Mouse (Mus musculus) C2C12 (cell line): ENCODE results near the gene Sox12. TPM values are rescaled to one million over a fixed set of nuclear protein-coding genes. Genes with fewer than 3 reads are reported as not detected.
A peak's percentile ranks its signal among the peaks of the same experiment; 100 is the strongest.
"Not testable (repeated sequence)": the region's sequence is repeated elsewhere in the genome, so short reads cannot be mapped to it uniquely, and the experiment has no call there.

ENCODE experiments used
- H3K27me3 ChIP-seq: one replicate; pipeline ENCODE4 v1.6.1; 2011; ENCODE audit not compliant: control insufficient read depth, insufficient read depth, insufficient read length
- H3K36me3 ChIP-seq: one replicate; pipeline ENCODE4 v1.6.1; 2011; ENCODE audit not compliant: control insufficient read depth, insufficient read depth
- H3K4me3 ChIP-seq: one replicate; pipeline ENCODE4 v1.5.1; 2011; ENCODE audit warnings: mild to moderate bottlenecking, control low read depth; ENCODE audit not compliant: poor library complexity, insufficient read depth, severe bottlenecking
- H3K79me2 ChIP-seq: one replicate; pipeline ENCODE4 v1.6.1; 2011; ENCODE audit not compliant: control insufficient read depth, insufficient read depth
- H3K79me3 ChIP-seq: one replicate; pipeline ENCODE4 v1.6.1; 2011; ENCODE audit warnings: low read depth, control low read depth
- H3ac ChIP-seq: one replicate; pipeline ENCODE3; 2011; ENCODE audit warnings: low read depth; ENCODE audit not compliant: control insufficient read depth, insufficient read length
- CEBPB ChIP-seq: IDR thresholded peaks from one replicate; pipeline ENCODE4 v1.6.1; 2011; ENCODE audit warnings: low read depth, mild to moderate bottlenecking, control low read depth, moderate library complexity
- CTCF ChIP-seq: IDR thresholded peaks from one replicate; pipeline ENCODE4 v1.5.1; 2011; ENCODE audit not compliant: control insufficient read depth, insufficient read depth, insufficient read length
- FOSL1 ChIP-seq: IDR thresholded peaks from one replicate; pipeline ENCODE4 v1.8.0; 2011; ENCODE audit warnings: mild to moderate bottlenecking, low read length; ENCODE audit not compliant: poor library complexity, insufficient read depth, severe bottlenecking
- MAX ChIP-seq: IDR thresholded peaks from one replicate; pipeline ENCODE4 v1.6.1; 2011; ENCODE audit warnings: mild to moderate bottlenecking, control low read depth
- MYOD1 ChIP-seq: IDR thresholded peaks from one replicate; pipeline ENCODE4 v1.6.1; 2011; ENCODE audit warnings: low read depth; ENCODE audit not compliant: control insufficient read depth, insufficient read length
- MYOG ChIP-seq: IDR thresholded peaks from one replicate; pipeline ENCODE4 v1.6.1; 2011; ENCODE audit not compliant: control insufficient read depth, insufficient read length; ENCODE audit errors: extremely low read depth
- USF1 ChIP-seq: IDR thresholded peaks from one replicate; pipeline ENCODE4 v1.6.1; 2011; ENCODE audit warnings: low read depth, mild to moderate bottlenecking, control low read depth, moderate library complexity
- polyA plus RNA-seq: library from polyadenylated mRNA; unstranded; fragments of >200 nt; fragmentation: generic; extraction: Trizol; gene quantifications from one replicate; pipeline ENCODE4 v1.2.1, GENCODE M21; 2012; ENCODE audit warnings: missing spikeins

The Sox12 gene
- polyA plus RNA-seq, 1 experiment = 7.2 TPM

DNA sequence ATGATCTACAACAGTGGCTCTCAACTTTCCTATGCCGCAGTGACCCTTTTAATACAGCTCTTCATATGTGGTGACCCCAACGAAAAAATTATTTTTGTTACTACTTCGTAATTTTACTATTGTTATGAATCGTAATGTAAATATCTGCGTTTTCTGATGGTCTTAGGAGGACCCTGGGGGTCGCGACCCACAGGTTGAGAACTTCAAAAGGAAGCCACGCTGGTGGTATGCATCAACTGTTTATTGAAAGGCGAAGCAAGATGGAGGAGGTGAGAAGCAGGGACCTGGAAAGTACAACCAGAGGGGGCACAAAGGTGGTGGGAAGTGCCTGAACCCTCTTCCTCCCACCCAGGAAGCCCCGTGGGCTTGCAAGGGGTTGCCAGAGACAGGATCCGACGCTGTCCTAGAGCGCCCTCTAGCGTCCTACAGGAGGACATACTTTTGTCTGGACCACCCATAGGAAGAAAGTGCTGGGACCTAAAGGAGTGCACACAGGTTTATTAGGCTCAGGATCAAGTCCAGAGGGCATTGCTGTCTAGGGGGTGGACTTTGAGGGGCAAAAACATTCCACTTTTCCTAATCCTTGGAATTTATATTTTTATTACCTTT is 29.2 kb downstream of the Sox12 start:
- H3K27me3 ChIP-seq = peaks cover 5% of the 10 kb centered on the region
- H3K36me3 ChIP-seq = no peaks in the 10 kb centered on the region
- TF ChIP-seq CTCF = peak; percentile 65
- TF ChIP-seq CEBPB = no peak
- TF ChIP-seq USF1 = no peak

DNA sequence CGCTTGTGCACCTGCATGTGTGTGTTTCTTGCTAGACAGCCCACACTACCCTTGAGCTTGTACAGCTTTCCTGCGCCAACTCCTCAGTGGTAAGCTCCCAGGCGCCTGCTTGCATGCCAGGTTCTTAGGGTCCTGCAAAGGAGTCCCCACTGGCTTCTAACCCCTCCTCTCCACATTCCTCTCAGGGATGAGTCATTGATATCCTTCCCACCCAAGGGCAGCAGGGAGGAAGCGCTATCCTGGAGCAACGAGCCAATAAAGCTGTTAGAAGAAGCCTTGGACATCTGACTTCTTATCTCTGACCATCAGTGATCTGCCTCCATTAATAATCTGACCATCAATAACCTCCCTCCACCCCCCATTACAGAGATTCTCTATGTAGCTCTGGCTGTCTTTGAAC is 29.9 kb downstream of the Sox12 start:
- TF ChIP-seq USF1 (no peak), MYOD1 (no peak), FOSL1 (no peak), MYOG (no peak)
- Histone ChIP-seq H3K27me3 (peaks cover 5% of the 10 kb centered on the region), H3K79me3 (no peaks in the 10 kb centered on the region), H3ac (no peak overlapping the region), H3K36me3 (no peaks in the 10 kb centered on the region), H3K4me3 (no peak overlapping the region), H3K79me2 (no peaks in the 10 kb centered on the region)

More for the DNA sequence above, 29.2 kb downstream of the Sox12 start:
- no peaks in the 10 kb centered on the region for H3K79me3 ChIP-seq
- no peak overlapping the region for H3ac ChIP-seq
- H3K79me2 ChIP-seq = no peaks in the 10 kb centered on the region
- H3K4me3 ChIP-seq = no peak overlapping the region

DNA sequence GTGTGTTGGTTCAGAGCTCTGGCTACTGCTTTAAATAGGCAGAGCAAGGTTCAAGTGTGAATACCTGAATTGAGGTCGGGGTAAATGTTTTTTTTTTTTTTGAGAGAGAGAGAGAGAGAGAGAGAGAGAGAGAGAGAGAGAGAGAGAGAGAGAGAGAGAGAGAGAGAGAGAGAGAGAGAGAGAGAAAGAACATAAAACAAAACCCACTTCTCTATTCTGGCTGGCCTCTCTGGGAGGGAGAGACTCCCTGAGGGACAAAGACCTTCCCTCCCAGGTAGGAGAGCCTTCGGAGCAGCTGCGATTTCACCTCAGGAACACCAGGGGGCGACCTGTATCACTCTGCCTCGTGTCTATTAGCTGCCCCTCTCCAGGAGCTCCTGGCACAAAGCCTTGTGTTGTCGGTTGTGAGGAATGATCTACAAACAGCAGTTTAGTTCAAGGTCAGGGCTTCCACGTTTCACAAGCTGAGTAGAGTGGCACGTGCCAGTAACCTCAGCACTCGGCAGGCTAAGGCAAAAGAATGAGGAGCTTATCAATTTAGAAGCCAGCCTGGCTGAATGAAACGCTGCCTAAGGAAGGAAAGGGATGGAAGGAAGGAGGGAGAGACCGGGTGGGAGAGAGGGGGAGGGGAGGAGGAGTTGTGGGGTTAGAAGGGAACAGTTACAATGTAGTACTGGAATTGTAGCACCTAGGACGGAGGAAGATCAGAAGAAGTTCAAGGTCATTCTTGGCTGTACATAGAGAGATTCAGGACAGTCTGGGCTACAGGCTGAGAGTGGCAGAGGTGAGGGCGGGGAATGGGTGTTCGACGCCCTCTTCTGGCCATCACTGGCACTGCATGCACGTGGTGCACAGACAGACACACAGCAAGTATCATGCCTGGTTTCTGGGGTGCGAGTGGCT is 34.4 kb downstream of the Sox12 start:
- H3K79me2 ChIP-seq = no peaks in the 10 kb centered on the region
- H3K79me3 ChIP-seq = no peaks in the 10 kb centered on the region
- H3K4me3 ChIP-seq = no peak overlapping the region
- H3K36me3 ChIP-seq = no peaks in the 10 kb centered on the region
- no peaks in the 10 kb centered on the region for H3K27me3 ChIP-seq
- H3ac ChIP-seq = no peak overlapping the region
- TF ChIP-seq CEBPB (no peak), MAX (peak; percentile 23), CTCF (peak; percentile 81)

- no peaks in the 10 kb centered on the region for H3K36me3 ChIP-seq
- no peak overlapping the region for H3K4me3 ChIP-seq
- TF ChIP-seq CTCF (no peak), FOSL1 (no peak), USF1 (no peak), MYOD1 (no peak), MYOG (no peak), CEBPB (no peak), MAX (no peak)
- no peaks in the 10 kb centered on the region for H3K79me3 ChIP-seq
- no peak overlapping the region for H3ac ChIP-seq
- no peaks in the 10 kb centered on the region for H3K27me3 ChIP-seq
- no peaks in the 10 kb centered on the region for H3K79me2 ChIP-seq
Observed at GRCm38 (mm10) chr2:152361193-152361592, 36.7 kb downstream of the Sox12 start.

DNA sequence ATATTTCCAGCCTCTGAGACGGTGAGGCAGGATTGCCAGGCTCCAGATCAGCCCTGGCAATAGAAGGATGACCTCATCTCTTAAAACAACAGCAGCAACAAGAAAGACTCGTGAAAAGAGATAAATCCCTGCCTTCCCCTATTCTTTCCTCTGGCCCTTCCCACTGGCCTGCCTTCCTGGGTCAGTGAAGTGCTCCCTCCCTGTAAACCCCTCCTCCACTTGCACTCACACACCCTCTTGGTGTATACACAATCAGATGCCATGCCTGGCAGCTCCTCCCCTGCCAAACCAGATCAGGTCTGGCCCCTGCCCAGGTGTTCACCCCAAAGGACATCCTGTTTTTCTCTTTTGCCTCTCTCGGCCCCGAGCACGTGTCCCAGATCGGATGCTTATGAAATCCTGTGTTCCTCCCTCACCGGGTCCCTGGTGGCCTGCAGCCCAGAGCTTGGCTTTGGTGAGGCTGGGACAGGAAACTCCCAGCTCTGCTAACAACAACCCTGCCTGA is 37.5 kb downstream of the Sox12 start:
- H3K79me2 ChIP-seq = no peaks in the 10 kb centered on the region
- no peak overlapping the region for H3K4me3 ChIP-seq
- H3ac ChIP-seq = no peak overlapping the region
- no peaks in the 10 kb centered on the region for H3K79me3 ChIP-seq
- no peaks in the 10 kb centered on the region for H3K27me3 ChIP-seq
- no peaks in the 10 kb centered on the region for H3K36me3 ChIP-seq
- TF ChIP-seq FOSL1 = no peak
- TF ChIP-seq MAX = no peak
- TF ChIP-seq USF1 = no peak
- TF ChIP-seq CTCF = no peak
- no peak for TF ChIP-seq MYOG
- no peak for TF ChIP-seq CEBPB
- no peak for TF ChIP-seq MYOD1

DNA sequence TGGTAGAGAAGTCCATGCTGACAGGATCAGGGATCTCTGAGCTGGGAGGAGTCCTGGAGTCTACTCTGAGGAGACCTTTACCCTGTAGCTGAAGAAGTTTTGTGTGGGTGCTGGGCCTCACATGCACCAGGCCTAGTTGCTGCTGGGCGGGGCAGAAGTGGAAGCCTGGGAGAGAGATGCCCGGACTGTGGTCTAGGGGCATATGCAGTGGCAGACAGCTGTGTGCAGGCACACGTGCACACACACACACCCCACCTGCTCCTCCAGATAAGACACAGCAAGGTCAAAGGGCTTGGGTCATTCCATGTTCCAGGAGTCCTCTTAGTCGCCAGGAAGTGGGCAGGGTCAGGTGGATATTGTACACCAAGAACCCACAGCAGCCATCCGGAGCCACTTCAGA is 38.2 kb downstream of the Sox12 start:
- Histone ChIP-seq H3K79me2 (no peaks in the 10 kb centered on the region), H3K4me3 (no peak overlapping the region), H3K27me3 (no peaks in the 10 kb centered on the region), H3K79me3 (no peaks in the 10 kb centered on the region), H3ac (no peak overlapping the region), H3K36me3 (no peaks in the 10 kb centered on the region)
- TF ChIP-seq CEBPB (no peak), CTCF (no peak), MAX (no peak), MYOD1 (no peak), USF1 (no peak), MYOG (no peak), FOSL1 (no peak)

GRCm38 (mm10) chr2:152358977-152359376 is 38.9 kb downstream of the Sox12 start:
- H3K4me3 ChIP-seq, H3K27me3 ChIP-seq, H3ac ChIP-seq, H3K36me3 ChIP-seq, H3K79me2 ChIP-seq, H3K79me3 ChIP-seq: not testable (repeated sequence)
